Mouse (Mus musculus): ENCODE measurements at regions not wholly inside any gene's neighbourhood (a gene's known extent, or its start where the extent isn't known, plus 50 kb on each side); places are given as distances from the start of the nearest gene placed in this dataset.

DNA sequence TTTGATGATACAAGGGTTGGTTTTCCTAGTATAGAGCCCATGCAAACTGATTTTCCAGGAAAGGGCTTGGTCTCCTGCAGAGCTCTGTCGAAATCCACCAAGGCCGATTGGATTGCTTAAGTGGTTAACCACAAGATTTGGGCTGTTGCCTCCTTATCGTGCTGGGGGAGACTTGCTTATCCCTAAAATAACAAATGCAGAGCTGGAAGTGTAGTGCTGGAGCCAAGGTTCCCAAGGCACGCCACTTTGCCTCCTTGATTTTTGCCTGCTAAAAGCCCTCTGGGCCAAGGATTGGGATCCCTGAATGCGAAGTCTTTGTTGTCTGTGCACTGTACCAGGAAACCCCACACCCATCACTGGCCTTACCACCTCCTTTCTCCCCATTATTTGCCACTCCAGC is 52.8 kb upstream of the Tmem178 start:
- DNase-seq = peak; percentile 97

DNA sequence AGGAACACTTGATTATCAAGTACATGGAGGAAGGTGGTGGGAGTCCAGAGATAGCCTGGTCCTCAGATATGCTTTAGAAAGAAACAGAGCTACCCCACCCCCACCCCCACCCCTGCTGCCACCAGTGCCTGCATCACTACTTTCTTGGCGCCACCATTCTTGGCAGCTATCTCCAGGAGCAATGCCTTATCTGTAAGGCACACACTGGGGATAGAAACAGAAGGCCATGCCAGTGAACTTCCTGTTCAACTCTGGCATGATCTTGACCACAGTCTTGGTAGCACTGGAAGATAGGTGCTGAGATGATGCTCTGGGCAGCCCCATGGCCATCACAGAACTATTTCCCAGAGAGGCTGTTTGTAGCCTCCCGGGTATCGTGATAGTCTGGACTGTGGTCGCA is 55.3 kb upstream of the Tmem178 start:
- DNase-seq = no peak

DNA sequence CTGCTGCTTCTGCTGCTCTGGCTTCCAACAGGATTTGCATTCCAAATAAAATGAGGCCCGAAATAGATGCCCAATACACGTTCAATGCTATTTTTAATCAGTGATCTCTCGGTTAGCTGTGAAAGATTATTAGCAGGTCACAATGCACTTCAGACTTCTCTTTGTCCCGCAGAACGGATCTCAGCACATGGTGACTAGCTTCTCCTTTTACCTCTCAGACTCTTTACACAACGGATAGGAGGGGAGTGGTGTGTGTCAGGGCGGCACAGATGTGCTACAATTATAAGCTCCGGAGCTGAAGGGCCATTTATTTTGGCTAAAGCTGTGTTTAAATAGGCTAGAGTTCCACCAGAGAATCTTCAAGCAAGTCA is 56.7 kb upstream of the Tmem178 start:
- DNase-seq = peak; percentile 93

DNA sequence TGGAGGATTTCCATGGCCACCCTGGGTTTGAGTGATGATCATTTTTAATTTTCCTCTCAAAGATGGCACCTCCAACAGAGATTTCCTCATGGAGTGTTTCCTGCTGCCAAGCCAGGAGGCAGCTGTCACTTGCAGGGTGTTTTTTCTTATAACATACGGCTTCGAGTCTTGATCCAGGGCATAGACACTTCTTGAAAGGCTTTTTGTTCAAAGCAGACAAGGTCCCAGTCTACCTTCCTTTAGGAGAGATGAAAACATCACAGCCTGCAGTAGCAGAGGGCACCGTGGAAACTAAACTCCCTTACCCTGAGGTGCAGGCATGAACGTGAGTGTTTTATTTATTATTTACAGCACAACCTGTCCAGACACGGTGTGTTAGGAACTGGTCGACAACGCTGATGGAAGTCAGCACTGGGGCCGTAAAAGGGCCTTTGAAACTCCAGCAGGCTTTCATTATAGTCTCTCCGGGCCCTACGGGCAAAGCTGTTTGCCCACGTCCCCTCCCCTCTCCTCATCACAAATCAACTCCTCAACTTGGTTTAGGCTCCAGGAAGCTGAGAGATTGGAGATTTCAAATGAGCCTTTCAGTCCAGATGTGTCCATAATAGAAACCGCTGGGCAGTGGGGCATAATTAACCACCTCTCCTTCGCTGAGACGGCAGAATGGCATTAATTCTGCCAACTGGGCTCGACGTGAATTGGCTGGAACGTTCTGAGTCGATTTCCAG is 57.2 kb upstream of the Tmem178 start:
- no peak for DNase-seq

DNA sequence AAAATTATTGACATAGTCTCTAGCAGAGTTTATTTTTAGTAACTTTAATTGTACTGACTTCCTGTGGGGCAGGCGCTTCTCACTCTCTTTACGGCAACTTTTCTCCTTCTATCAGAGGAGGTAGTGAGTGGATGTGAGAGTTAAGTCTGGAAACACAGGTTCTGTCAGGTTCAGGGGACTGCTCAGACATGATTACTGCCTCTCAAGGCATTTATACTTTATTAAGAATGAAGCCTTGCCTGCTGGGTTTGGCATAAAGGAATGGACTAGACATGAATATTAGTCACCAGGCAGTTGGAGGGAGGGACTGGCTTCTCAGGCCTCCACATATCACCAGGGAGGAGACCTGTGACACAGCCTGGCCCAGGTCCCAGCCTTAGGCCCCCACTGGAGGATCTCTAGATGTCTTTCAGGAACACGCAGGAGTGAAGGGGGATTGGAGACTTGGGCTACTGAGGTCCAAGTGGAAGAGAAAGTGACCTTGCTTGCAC is 58.2 kb upstream of the Tmem178 start:
- DNase-seq = peak; percentile 89

DNA sequence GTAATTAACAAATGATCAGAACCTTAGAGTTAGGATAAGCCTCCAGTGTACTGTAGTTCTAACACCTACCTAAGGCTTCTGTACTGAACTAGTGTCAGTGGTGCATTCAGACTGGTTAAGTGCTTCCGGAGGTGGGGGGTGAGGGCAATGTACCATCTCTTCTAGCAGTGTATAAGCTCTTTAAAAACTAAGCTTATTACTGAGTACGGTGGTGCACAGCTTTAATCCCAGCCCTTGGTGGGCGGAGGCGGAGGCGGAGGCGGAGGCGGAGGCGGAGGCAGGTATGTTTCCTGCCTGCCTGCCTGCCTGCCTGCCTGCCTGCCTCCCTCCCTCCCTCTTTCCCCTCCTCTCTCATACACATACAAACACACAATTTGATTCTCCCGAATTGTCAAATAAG is 58.7 kb upstream of the Tmem178 start:
- no peak for DNase-seq

DNA sequence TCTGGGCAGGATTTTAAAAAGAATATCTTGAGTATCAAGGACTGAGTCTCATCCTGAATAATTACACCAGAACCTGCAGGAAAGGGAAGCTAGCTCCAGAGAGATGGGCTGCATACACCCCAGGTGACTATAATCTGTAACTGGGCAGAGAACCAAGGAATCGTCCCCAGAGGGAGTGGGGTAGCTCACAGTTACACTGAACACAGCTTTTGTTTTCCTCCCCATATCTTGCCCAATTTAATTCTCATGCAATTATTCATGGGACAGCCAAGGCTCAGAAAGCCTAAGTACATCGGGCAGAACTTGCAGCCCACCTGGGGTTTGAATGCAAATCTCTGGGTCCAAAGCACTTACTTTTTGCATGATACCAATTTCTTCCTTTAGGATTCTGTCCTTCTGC is 59.5 kb upstream of the Tmem178 start:
- no peak for DNase-seq

DNA sequence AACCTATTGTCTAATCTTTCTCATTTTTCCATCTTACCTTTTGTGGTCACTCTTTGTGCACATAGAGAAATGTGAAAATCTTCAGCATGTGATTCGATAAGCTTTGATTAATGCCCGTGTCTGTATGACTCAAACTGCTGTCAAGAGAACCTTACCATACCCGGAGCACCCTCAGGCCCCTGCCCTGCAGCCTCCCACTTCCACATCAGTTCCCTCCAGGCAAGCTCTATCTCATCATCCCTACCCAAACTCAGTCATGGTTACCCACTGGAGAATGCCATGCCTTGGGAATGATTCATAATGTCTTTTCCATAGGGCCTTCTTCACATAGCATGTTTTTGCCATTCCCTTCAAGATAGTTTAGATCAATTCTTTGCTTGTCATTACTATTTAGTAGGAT is 62.0 kb upstream of the Tmem178 start:
- no peak for DNase-seq

DNA sequence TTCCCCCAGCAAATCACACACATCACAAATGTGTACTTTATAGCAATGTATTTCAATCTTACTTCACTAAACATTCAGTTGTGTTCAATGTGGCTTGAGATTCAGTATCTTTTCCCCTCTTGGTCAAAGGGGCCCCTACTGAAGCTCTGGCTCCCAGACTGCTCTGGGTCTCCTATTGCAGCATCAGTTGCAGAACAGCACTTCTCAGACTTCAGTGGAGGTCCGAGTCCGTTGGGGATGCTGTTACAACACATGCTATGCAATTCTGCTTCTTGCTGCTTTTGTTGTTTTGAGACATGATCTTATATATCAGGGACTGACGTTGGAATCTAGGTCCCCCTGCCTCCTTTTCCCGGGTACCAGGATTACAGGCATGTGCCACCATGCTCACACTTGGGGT is 64.1 kb upstream of the Tmem178 start:
- no peak for DNase-seq

DNA sequence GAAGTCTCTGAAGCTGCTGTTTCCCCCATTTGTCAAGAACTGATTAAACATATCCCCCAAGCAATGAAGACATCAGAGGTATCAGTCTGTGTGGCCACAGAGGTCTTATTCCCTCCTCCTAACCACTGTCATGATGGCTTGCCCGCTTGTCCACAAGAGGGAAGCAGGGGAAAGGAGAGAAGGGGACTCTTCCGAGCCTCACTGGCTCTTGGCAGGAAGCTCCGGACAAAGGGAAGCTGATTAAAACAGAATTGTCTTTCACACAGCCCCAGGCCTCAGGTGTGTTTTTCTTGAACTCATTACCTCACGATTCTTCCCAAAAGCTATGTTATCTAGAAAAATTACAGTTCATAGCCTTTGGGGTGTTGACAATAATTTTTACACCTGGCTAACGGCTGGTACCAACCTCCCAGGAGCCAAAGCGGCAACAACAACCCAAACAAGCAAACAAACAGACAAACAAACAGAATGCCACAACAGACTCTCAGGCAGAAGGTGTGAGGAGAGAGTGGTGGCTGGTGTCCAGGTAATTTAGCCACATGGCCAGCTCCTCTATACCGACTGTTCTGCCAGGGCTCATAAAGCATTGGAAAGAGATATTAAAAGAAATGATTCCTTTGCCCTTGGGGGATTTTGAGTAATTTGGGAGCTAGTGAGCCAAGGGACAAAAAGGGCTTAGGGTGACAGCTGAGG is 68.9 kb upstream of the Tmem178 start:
- DNase-seq = peak; percentile 90

DNA sequence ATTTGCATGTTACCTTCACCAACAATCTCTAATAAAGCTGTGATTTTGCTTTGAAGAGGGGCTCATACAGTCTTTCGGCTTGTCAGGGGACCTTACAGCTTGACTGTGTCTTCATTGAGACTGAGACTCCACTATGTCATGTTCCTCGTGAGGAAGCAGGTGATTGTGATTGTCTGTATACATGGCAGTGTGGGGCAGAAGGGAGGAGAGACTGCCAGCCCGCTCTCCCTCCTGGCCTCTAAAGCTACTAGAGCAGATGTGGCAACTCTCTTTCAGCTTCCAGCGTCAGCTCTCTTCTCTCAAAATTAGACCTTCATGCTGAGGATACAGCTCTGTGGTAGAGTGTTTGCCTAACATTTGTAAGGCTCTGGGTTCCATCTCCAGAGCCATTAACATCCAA is 73.5 kb upstream of the Tmem178 start:
- no peak for DNase-seq

DNA sequence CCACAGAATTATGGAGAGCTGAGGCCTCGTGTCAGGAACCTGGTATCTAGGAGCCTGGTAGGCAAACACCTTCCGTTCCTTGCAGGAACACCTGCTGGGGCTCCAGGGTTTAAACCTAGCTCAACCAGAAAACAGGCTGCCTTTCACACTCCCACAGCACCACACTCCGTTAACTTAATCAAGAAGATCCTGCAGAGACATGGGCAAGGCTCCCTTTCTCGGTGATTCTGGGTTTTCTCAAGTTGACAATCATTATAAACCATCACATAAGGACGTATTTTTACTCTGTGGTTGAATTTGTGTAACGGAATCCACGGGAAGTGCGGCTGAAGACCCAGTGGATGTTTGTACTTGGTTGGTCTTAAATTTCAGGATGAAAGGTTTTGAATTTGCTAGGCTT is 82.1 kb upstream of the Tmem178 start:
- DNase-seq = no peak

DNA sequence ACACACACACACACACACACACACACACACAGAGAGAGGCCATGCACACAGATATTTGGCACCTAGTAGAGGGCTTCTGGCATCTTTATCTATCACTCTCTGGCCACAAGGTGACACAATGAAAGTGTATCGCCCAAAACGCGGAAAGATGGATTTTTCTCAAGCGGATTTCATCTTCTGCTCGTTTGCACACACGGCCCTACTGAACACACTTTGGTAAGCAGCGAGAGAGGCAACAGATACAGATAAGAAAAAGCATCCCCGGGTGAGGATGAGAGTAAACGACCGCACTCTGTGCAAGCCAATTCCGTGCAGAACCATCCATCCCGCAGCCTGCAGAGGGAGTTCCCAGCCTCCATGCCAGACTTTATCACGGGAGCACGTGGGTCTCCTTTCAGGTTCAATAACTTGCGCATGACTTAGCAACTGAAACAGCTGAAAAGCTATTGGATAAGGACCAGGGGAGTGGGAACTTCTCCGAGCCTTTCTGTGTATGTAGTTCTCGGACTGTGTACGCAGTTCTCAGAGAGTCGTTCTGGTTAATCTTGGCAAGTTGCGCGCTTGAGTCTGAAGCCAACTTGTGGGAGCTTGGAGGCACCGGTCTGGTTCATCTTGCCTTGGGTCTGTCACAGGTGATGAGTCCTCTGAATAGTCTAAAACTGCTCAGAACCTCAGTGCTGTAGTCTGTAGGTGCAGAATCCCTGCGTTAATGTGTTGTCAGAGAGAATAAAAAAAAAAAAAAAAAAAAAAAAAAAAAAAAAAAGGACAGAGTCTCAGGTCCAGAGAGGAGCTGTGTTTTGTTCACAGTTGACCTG is 97.2 kb upstream of the Tmem178 start:
- no peak for DNase-seq

DNA sequence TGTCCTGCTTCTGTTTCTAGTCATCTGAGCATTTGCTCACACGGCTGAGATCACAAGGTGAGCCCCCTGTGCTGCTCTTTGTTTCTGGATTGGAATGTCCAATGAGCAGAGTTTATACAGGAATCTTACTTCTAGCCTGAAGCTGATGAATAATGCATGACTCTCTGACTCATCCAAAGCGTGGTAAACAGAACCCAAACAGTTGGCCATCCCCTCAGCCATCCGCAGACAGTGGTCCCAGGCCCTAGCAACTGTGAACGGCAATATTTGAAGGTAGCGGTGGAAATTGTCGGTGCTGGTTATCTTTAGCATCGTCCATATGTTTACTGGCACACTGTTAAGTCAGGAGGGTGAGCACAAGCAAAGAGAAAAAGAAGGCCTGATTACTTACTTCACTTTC is 99.1 kb upstream of the Tmem178 start:
- no peak for DNase-seq

DNA sequence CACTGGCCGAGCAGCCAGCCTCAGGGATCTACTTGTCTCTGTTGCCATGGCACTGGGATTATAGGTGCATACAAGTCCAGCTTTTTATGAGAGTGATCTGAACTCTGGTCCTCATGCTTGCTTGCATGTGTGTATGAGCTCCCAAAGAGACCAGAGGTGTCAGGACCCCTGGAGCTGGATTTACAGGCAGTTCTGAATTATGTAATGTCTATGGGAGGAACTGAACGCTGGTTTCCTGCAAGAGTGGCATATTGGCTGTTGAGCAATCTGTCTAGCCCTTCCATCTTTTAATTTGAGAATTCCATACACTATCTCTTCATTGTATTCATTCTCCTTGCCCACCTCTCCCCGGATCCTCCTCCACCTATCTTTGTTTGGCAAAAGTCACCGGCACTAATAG is 102.5 kb upstream of the Tmem178 start:
- peak; percentile 54 for DNase-seq

DNA sequence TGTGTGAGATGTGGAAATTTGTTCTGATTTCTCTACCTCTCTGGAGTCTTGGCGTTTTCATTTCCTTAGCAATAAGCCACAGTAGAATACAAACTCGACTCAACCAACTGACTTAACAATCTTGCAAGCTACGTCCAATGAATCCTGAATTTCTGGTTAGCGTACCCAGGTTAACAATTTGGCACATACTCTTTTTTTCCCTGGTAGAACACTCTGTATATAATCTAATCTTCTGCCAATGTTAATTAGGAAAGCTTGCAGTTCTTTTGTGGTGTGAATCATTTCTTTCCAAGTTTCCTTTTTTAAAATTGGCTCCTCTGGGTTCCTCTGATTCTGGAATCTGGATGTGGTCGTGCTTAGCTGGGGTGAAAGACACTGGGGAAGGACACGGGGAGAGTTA is 103.5 kb upstream of the Tmem178 start:
- DNase-seq = no peak

DNA sequence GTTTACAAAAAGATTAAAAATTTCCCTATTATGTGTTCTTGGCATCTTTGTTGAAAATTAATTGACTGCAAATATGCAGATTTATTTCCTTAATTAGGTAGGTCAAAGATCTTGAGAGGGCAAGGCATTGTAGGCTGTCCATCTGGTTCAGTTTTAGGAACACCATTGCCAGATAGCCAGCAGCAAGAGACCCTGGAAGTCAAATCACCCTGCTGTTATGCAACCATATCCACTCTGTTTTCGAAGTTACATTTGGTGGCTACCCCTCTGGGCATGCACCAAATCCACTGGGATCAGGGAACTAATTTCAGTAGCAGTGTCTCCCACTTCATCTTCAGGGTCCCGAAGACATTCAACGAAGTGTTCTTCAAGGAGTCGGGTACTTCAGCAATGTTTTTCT is 104.0 kb upstream of the Tmem178 start:
- DNase-seq = peak; percentile 78

DNA sequence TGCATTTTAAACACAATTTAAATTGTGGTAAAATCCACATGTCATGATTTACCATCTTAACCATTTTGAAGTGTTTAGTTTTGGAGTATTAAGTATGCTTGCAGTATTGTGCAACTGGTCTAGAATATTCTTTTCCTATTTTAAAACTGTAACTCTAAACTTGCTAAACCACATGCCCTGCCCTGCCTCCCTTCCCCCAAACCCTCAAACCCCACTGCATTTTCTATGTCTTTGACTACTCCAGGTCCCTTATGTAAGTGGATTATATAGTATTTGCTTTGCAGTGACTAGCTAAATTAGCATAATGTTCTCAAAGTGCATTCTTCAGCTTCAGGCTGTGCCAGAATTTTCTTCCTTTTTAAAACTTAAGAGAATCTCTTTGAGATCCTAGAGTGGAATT is 106.4 kb upstream of the Map4k3 start:
- peak; percentile 17 for DNase-seq

DNA sequence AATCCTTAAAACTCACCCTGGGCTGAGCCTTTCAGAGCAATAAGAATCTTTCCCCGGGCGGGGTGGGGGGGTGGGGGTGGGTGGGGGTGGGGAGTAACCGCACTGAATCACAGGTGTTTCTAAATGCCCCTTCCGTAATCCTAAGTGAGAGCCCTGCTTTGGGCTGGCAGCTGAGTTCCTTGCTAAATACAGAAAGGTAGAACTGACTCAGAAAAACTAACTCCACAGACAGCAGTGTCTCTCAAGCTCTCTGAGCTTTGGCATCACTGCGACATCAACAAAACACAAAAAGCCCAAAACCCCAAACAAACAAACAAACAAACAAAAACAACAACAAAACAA is 105.9 kb upstream of the Map4k3 start:
- DNase-seq = peak; percentile 9

DNA sequence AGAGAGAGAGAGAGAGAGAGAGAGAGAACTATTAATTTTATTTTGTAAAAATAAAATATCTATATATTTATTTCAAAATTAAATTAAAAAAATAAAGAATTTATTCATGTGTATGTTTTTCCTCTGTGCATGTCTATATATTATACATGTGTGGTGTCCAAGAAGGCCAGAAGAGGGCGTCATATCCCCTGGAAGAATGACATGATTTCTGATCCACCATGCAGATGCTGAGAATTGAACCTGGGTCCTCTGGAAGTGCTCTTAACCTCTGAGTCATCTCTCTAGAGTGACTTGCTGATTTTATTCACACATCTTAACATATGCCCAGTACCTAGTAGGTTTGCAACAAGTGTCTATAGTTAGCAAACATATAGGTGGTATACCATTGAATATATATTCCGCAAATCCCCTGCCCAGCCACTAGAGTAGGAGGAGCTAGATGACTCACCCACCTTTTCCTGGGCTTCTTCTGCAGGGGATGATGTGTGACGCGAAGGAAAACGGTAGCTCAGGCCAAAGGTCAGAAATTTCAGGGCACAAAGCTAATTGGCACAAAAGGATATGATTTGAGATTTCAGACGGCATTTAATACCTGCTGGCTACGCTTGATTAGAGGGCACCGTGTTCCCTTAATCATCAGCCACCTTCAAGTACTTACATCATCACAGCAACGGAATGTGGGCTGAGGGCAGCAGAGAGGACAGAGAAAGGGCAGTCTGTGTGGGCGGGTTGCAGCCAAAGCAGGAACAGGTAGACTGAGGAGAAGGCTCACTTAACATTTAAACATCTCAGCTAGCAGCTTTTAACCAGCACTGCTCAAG is 105.3 kb upstream of the Map4k3 start:
- peak; percentile 74 for DNase-seq

DNA sequence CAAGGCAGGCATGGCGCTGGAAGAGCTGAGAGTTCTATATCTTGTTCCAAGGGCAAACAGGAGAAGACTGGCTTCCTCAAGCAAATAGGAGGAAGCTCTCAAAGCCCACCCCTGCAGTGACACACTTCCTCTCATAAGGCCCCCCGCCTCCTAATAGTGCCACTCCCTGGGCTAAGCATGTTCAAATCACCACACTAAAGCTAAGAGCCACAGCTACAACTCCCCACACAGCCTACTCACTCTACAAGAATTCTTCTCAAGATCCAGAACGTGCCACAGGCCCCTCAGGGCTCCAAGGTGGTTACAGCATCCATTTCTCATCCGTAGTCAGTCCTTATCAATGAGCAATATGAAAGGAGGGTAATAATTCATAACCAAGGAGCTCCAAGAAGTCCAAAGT is 103.4 kb upstream of the Map4k3 start:
- DNase-seq = peak; percentile 51

DNA sequence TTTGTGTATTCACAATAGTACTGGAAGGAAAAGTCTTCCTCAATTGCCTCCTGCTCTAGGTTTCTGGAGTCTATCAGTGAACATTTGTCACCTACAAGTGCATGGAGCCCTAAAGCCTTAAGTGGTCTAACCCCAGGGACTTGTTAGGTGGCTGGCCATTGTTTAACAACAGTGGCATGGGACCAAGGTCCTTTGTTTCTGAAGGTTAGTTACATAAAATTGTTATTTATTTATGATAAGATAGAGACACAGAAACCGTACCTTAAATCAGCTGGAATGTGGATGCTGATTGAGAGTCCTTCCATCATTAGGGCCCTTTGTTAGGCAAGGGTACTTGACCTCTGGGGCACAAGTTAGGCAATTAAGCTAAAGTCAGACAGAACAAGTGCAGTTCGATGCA is 99.6 kb upstream of the Map4k3 start:
- peak; percentile 80 for DNase-seq

DNA sequence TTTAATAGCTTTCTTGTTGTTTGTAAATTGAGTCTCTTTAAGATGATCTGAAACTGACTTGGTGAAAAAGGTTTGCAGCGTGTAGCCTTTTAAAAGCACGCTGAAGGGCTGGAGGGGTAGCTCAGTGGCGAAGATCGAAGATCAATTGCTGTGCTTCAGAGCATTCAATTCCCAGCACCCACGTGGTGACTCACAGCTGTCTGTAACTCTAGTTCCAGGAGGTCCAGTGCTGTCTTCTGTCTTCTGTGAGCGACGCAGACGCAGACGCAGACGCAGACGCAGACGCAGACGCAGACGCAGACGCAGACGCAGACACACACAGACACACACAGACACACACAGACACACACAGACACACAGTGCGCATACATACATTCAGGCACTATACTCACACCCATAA is 99.1 kb upstream of the Map4k3 start:
- DNase-seq = peak; percentile 54

Measured in heart, adult 11 months (tissue).